Mouse (Mus musculus): ENCODE measurements around the gene Steap2. TPM values are rescaled to one million over a fixed set of nuclear protein-coding genes. Genes with fewer than 3 reads are reported as not detected.

The Steap2 gene
- 10 to 100 TPM; 23.8 to 24.2 TPM for total RNA-seq (2021)
- long read RNA-seq, experiment 1, full-length matches to known transcripts = 2 of 6 reads
- long read RNA-seq, experiment 1, partial matches to known transcripts = 1 of 6 reads
- long read RNA-seq, experiment 1, other reads (novel, unspliced or antisense) = 3 of 6 reads
- long read RNA-seq, experiment 2, partial matches to known transcripts = 1 of 7 reads
- long read RNA-seq, experiment 2, other reads (novel, unspliced or antisense) = 3 of 7 reads

DNA sequence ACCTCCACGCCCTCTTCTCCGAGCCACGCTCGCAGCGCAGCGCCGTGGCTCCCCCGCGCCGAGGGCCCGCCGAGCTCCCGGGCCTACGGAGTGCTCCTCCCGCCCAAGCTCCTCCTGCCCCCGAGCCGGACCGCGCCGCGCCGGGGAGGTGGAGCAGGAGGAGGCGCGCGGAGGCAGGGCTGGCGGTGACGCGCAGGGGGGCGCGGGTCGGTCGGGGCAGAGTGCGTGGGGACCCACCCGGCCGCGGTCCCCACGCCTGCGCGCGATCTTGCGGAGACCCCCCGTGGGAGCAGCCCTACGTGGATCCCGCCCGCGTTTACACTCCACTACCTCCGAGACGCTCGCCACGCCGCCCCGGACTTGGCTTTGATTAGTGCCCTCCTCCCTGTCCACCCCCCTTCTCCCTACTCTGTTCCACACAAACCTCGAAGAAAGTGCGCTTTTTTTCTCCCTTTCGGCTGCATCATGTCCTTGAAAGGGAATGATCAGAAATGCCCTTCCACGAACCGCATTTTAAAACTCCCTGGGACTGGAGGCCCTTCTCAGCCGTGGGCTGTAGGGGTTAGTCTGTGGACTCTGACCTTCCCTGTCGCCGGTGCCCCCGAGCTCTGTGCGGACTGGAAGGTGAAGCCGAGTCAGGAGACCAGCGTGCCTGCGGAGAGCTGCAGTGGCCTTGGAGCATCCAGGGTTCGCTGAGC, at the start of gene Steap2:
Gene Steap2, minus strand, starts transcription at position 623 of the 698 bp plus-strand sequence.
- DNase-seq = peak; percentile 79

DNA sequence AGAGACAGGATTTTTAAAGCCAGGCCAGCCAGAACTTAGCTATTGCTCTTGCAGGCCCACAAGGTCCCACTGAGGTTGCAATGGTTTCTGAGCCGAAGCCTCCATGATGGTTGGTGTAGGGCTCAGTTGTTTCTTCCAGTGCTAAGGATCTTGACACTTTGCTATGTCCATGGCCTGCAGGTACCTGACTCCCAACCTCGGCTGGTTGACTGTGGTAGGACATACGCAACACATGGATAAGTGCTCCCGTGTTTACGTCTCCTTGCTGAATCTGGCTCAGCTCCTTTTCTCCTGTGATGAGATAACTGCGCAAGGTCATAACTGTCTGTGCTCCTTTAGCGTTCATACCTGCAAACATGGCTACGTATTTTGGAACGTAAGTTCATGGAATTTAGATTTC, 40.1 kb upstream of the Steap2 start:
- DNase-seq = no peak

DNA sequence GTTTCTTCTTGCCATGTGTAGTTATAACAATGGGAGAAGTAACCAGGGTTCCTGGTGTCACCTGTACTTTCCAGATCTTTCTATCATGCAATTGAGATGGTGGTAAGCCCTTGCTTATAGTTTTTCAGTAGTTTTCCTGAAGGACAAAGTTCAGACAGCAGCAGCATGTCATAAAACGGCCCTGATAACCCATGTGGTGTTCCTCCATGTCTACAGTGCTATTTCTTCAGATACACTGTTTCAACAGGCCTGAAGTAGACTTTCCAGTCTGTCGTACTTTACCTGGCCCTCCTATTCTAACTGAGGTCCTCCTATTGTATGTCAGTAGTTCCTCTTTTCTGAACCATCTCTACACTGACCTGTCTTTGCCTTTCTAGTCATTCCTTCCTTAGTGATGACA, 38.5 kb upstream of the Steap2 start:
- DNase-seq = no peak

DNA sequence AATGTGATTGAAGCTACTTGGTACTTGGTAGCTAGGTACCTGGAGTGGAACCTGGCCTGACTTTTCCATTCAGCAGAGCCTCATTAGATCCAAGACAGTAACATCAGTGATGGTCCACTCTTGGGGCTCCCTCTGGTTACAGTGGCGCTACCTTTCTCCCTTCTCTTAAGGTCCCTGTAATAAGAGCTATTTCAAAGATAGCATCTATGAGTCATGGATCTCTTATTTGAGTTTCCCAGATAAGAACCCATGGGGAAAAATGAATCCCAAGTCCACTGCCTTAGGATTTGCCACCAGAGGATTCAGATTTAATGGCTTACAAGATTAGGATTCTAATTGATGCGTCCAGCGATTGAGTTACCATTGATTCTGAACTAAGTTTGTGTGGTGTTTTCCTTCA, 37.8 kb upstream of the Steap2 start:
- DNase-seq = no peak

DNA sequence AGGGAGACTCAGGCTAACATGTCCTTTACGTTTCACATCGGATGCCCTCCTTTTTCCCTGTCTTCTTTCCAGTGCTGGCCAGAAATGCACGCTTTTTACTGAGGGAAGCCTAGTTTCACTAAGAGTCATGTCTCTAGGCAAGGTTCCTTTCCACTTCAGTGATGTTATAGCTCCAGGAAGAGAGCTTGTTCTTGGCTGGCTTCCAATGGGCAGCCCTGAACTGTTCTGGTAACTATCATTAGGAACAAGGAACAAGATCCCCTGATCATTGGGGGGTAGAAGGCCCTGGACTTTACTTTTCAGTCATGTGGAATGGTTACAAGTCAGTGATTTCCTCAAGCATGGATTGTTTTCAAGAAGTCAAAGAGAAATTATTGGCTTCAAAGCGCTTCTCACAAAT, 35.5 kb upstream of the Steap2 start:
- peak; percentile 13 for DNase-seq

DNA sequence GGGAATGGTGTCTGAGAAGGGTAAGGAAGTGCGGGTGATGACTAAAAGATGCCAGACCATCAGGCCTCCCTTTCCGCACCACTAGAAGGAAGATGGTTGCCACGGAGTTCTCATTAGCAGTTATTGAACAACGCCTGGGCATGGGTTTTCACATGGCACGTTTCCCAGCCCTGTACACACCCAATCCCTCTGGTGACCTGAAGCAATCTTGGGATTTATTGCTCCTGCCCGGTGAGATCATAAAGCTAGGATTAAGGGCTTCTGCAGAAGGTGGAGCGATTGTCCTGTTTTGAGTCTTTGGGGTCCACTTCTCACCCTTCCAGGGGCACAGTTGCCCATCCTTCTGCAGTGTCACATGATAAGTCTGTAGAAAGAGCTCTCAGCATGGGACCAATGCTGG, 27.8 kb upstream of the Steap2 start:
- DNase-seq = no peak

DNA sequence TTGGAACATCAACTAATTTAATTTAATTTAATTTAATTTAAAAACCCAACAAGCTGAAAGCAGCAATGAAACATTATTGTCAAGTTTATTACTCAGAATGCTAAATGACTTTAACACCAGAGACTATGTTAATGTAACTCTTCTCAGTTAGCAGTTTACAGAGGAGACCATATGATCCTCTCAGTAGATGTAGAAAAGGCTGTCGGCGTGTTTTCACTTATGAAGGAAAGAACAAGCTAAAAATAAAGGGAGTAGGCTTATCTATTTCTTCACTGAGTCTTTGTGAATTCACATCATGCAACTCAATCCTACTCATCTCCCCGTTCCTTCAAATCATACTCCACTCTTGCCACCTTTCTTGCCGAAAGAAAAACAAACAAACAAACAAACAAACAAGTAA, 16.7 kb upstream of the Steap2 start:
- no peak for DNase-seq

DNA sequence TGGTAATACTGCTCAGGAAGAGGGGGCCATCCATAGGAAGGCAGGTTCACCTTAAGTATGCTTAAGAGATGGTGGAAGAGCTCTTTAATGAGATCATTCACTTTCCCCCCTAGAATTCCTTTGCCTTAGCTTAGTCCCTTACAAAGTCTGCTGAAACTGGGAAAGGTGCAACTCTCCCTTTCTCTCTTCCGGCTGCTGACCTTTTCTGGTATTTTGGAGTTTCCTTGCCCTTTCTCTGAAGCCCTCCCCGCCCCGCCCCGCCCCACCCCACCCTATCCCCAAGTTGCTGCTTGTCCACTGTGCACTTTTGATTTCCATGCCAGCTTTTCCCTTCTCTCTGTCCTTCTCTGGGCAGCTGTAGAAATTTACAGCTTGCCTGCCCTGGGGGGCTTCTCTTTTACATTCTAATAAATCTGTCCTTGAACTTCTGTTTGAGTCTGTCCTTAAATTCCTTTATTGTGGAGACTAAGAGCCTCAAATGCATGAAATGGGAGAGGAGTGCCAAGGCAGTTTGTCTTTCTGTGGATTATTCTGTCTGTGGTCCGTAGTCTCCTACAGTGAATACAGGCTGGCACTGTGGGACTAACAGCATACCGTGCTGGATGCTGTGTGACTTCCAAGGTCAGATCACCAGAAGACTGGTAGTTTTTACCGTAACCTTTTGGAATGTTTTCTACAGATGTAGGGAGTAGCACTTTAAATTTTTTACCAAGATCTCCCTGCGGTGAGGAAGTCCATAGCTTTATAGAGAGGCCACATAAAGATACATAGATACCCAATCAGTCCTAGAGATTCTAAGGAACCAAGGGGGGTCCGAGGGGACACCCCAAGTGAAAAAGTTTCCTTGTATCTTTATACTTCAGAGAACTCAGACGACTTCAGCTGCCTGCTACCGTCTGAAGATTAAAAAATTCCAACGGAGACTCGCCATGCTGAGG, 13.2 kb upstream of the Steap2 start:
- peak; percentile 14 for DNase-seq

DNA sequence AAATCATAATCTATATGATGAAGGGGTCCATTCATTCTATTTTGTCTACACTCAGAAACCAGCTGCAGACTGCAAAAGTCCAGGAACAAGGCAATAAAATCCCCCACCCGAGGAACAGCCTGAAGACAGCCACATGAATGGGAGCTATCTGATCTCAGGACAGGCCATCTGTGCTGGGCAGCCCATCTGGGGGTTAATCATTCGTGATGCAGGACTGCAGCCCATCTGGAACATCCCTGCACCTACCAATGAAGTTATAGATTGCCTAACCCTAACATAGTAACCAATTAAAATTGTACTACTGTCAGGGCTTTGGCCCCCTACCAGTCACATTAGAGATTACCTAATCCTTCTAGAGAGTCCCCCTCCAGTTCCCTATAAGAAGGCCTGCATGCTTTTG, 10.6 kb upstream of the Steap2 start:
- DNase-seq = no peak

DNA sequence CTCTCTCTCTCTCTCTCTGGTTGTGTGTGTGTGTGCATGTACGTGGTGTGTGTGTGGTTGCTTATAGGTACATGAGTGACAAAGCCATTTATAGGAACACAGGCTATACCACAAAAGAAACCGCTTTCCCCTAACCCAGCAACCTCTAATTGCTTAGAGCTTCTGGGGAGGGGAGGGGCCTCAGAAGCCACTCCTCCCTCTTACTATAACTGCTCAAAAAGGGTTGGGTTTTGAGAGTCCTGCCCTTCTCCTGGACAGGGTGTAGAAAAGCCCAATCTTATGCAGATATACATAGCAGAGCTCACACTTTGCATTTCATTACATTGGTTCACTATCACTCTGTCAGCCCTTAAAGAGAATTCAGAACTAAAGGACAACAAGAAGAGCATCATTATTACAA, 6.0 kb upstream of the Steap2 start:
- DNase-seq = no peak

DNA sequence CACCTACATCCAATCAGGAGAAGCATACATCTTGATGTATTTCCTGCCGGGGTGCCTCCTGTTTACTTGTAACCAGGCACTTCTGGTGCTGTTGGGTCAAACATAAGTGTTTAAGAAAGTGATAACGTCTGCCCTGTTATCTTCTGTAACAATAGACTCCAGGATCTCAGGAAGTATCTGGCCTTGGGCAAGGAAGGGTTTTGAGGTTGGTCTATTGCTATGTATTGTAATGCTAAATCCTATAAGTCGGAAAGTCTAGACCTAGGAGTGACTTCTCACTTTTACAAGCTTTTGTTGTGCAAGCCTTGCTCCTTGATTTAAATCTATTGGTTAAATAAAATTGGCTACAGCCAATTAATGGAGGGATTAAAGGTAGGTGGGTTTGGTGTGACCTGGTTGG, 4.5 kb upstream of the Steap2 start:
- no peak for DNase-seq

DNA sequence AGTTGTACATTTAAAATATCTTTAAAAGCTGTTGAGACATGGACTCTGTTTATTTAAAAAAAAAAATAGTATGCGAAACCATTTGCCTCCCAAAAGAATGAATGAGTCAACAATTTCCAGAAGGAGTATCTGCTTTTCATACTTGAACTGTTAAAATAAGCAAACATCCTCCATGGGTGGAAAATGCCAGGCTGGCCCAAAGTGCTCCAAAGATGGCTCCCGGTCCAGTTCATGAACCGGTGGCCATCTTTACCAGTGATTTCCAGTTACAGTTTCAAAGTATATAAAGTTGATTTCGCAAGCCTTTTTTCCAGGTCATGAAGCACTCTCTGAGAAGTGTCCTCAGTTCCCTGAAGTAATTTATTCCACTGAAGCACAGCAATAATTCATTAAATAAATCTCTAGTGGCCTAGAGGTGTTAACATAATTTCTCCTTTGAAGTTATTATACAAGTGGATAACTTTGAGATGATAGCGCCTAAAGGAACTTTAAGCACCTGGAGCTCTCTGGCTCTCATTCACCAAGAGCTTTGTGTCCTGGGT, 1.1 kb upstream of the Steap2 start:
- DNase-seq = no peak

DNA sequence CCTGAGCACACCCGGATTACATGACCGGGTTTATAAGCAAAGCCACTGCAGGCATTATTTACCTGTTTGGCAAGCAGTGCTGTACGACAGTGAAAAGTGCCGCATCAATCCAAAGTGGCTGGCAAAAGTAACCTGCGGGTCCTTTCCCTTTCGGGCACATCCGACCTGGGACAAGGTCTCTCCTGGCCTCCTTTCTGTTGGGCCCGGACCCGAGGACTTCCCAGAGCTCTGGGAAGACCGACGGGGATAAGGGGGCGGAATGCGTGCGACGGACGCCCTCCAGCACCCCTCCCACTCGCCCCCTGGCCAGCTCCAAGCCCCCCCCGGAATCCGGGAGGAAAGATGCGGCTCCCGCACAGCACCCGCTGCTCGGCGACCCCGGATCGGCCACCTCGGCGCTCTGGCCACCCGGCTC, 830 bp downstream of the Steap2 start:
- peak; percentile 40 for DNase-seq

DNA sequence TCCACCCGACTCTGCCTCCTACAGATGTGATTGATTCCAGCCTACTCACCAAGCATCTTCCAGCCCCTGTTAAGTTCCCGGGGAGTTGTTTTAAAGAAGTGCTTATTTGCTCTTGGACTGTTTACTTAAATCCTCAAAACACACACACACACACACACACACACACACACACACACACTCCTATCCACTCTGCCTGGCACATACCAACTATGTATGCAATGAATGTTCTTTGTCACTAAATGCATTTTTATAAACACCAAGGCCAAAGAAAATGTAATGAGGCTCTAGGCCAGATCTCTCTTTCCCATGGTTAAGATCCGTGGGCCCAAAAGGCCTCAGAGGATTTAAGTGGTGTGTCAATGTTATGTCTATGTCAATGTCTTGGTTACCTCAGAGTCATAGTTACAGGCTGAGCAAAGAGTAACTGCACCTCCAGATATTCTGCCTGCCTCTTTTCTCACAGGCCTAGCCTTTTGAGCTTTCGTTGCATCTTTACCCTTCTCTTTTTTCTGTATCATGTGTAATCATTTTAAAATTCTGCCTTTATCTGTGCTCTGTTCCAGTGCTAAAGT, 2.1 kb downstream of the Steap2 start:
- no peak for DNase-seq

DNA sequence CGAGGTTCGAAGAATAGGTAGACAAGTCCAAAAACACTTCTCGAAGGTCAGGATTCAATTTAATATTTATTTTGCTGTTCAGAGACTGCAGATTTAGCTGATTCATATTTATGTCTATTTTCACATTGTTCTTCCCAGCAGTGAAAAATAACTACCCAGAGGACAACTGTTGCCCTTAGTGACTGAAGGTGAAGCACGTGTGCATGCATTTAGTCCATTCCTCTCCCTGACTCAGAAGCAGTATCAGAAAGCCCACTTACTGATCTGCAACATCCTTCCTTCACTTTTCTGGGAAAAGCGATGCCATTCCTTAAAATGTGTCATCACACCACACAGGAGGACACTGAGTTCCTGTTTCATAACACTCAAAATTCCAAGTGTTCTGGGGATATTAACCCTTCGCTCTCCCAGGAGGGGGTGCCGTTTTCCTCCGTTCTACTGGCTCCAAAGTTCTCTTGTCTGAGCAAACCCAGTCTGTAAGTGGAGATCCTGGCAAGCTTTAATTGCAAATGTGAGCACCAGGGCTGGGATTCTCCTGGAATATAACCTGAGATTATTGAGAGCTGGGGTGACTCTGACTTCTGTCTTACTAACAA, 5.3 kb downstream of the Steap2 start:
- no peak for DNase-seq

DNA sequence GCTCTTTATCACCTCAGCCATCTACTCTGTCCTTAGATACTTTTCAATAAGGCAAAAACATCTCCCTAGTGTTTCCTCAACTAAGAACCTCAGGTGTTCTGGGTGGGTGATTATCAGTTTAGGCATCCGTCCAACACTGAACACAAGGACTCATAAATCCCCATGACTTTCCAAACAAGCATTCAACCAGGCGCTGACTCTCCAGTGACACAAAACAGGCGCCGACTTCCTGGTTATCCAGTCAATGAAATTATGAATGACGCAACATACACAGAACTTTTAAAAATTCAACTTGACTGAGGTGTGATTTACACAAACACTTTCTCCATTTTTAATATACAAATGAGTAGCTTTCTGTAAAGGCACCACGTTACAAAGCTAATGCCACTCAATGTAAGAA, 6.2 kb downstream of the Steap2 start:
- DNase-seq = no peak

DNA sequence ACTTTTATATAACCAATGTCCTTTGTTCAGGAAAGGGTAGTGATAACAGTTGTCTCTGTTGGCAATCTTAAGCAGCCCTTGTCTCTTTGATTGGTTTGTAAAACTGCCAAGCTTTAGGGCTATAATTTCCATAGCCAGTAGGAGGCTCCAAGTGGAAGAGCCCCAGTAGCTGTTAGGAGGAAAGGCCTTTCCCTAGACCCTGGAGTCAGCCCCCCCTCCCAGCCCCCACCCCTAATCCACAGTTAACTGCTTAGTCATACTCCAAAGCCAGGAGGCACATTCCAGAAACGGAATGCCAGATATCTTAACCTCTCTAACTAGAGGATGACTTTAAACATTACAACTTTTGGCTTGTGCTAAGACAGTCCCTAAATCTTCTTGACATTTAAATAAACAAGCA, 7.4 kb downstream of the Steap2 start:
- DNase-seq = no peak

DNA sequence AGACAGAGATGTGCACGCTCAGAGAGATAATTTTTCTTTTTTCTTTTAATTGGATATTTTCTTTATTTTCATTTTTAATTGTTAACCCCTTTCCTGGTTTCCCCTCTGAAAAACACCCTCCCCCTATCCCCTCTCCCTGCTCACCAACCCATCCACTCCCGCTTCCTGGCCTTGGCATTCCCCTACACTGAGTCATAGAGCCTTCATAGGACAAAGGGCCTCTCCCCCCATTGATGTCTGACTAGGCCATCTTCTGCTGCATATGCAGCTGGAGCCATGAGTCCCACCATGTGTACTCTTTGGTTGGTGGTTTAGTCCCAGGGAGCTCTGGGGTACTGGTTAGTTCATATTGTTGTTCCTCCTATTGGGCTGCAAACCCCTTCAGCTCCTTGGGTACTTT, 9.4 kb downstream of the Steap2 start:
- DNase-seq = peak; percentile 35

DNA sequence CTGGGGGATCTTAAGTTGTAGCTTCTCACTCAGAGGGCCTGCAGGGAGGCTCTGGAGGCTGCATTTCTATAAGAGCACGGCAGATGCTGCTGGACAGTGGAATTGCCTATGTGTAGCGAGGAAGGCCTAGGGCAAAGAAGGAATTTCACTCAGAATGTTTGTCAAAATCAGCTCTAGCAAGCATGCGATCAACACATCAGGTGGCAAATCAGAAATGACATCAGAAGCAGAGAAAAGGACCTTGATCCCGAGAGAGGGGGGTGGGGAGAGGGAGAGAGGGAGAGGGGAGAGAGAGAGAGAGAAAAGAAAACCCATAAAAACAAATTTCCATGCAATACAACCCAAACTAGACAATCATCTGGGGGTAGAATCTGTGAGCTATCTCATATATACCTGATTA, 11.1 kb downstream of the Steap2 start:
- DNase-seq = no peak

DNA sequence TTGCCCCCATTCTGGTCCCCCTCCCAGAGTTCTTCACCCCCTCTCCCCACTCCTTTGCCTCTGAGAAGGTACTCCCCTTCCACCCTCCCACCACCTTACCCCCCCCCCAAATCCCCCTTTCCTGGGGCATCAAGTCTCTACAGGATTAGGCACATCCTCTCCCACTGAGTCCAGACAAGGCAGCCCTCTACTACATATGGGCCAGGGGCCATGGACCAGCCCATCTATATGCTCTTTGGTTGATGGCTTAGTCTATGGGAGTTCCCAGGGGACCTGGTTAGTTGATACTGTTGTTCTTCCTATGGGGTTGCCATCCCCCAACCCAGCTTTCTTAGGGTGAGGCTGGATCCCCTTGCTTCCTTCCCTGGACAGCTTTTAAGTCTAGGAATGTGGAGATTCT, 14.9 kb downstream of the Steap2 start:
- DNase-seq = no peak

DNA sequence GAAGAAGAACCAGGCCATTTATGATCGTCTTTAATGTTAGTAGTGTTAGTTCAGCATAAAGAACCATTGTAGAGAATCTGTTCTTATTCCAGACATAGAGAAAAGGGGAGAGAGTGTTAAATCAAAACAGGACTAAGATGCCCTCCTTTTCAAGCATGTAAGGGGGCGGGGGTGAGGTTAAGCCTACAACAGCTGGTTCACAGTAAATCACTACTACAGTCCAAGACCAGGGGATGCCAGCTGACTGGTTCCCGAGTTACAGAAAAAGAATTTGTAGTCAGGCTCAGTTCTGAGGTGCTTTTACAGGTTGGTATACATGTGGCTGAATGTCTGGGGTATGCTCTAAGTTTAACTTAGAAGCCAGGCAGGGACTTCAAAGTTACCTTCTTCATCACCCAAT, 18.3 kb downstream of the Steap2 start:
- no peak for DNase-seq

DNA sequence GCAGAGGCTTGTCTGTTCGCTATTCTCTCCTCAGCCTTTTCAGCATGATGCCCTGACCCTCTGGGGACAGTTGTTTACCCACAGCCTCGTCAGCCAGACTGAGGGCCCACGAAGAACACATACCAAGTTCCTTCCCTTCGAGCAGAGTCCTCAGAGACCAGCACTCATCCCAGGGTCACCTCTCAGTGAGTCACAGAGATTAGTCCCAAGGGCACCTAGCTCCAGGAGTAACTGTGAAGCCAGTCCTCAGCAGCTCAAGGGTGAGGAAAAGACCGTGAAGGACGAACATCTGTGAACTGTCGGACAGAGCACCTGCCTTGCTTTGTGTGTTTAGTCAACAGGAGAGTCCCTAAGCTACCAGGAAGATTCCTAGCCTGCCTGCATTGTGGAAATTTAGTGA, 25.5 kb downstream of the Steap2 start:
- DNase-seq = peak; percentile 26

Measured in adrenal gland, postnatal 10 days (tissue).